Mouse (Mus musculus) adrenal gland, adult 2 months (tissue): ENCODE measurements at regions not wholly inside any gene's neighbourhood (a gene's known extent, or its start where the extent isn't known, plus 50 kb on each side); places are given as distances from the start of the nearest gene placed in this dataset.

Source experiments
- DNase-seq: peaks from one replicate; pipeline ENCODE4 v3.0.0; 2021

- DNase-seq, result no peak
These were observed 96.5 kb upstream of the Mgmt start for GRCm38 (mm10) chr7:136797780-136798435.

GRCm38 (mm10) chr7:136798605-136799004 lies 95.8 kb upstream of the Mgmt start:
- DNase-seq, result no peak

- no peak for DNase-seq
These were observed 87.3 kb upstream of the Mgmt start for GRCm38 (mm10) chr7:136807101-136807500.

GRCm38 (mm10) chr7:136807968-136808367 lies 86.4 kb upstream of the Mgmt start:
- no peak for DNase-seq

GRCm38 (mm10) chr7:136809576-136809975 lies 84.8 kb upstream of the Mgmt start:
- no peak for DNase-seq

GRCm38 (mm10) chr7:136813691-136814325 lies 80.6 kb upstream of the Mgmt start:
- peak; percentile 5 for DNase-seq

GRCm38 (mm10) chr7:136814751-136815150 lies 79.7 kb upstream of the Mgmt start:
- DNase-seq, result peak; percentile 18

GRCm38 (mm10) chr7:136820291-136820690 lies 74.1 kb upstream of the Mgmt start:
- DNase-seq, result no peak

GRCm38 (mm10) chr7:136825647-136826046 lies 68.8 kb upstream of the Mgmt start:
- no peak for DNase-seq

- no peak for DNase-seq
These were observed 64.6 kb upstream of the Mgmt start for GRCm38 (mm10) chr7:136829621-136830313.

- DNase-seq, result no peak
These were observed 62.0 kb upstream of the Mgmt start for GRCm38 (mm10) chr7:136832419-136832818.

- peak; percentile 16 for DNase-seq
These were observed 55.4 kb upstream of the Mgmt start for GRCm38 (mm10) chr7:136838971-136839370.

- no peak for DNase-seq
These were observed 54.2 kb upstream of the Mgmt start for GRCm38 (mm10) chr7:136840224-136840623.

GRCm38 (mm10) chr7:136842751-136843150 lies 51.7 kb upstream of the Mgmt start:
- DNase-seq, result peak; percentile 41

GRCm38 (mm10) chr7:136844282-136844681 lies 50.1 kb upstream of the Mgmt start:
- no peak for DNase-seq
